Mouse (Mus musculus): ENCODE data around the gene Aldh1a2.

DNA sequence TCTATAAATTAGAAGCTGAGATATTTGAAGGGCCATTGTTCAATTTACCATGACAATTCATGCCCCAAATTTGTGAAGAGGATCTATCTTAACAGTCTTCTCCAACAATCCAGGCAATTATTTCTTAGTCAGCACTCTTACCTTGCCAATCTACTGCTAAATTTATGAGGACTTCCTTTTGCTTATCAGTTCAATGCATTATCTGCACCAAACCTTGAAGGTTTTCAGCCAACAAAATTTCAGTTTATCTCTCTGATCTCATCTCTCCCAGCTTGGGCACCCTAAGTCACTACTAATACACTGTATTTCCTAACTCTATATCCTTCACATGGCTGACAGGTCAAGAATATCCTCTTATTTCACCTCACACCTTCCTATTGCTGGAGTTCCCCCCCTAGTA is 30.3 kb upstream of the Aldh1a2 start:
- TF ChIP-seq CTCF (IDR thresholded peaks at IDR 0.05; ENCODE audit: extremely low read depth, insufficient read depth, insufficient read length, insufficient replicate concordance) (no peak), POLR2A (IDR thresholded peaks at IDR 0.05; ENCODE audit: low read depth, low read length) (no peak)
